Mouse (Mus musculus) brown adipose tissue, adult 24 weeks (tissue): Measurements from ENCODE around the gene Atp2b2. TPM values are rescaled to one million over a fixed set of nuclear protein-coding genes. Genes with fewer than 3 reads are reported as not detected.

Source experiments
- H3K27ac ChIP-seq: fragments of 200-500 bp; replicated peaks from 2 replicates; pipeline ENCODE4 v1.5.1; 2012; ENCODE audit warnings: low read depth, mild to moderate bottlenecking, low read length
- H3K4me1 ChIP-seq: fragments of 200-500 bp; 2 replicates; pipeline ENCODE4 v1.6.1; 2012; ENCODE audit warnings: low read length, mixed read lengths; ENCODE audit not compliant: control insufficient read depth, insufficient read depth, insufficient read length
- H3K4me3 ChIP-seq: fragments of 200-500 bp; 2 replicates; pipeline ENCODE4 v1.5.1; 2012; ENCODE audit warnings: low read depth, mild to moderate bottlenecking, low read length, moderate library complexity; ENCODE audit not compliant: insufficient read depth
- polyA plus RNA-seq: library from polyadenylated mRNA; stranded (reverse); fragments of >200 nt; gene quantifications from 2 replicates; pipeline ENCODE4 v1.2.4, GENCODE M21; 2012; ENCODE audit not compliant: missing spikeins, insufficient read depth, insufficient read length

Atp2b2 gene
- polyA plus RNA-seq, 1 experiment: not detected

GRCm38 (mm10) chr6:113799349-113799748, 243.1 kb downstream of the Atp2b2 start:
- Histone ChIP-seq H3K4me1 (no peaks in the 10 kb centered on the region), H3K27ac (no peak overlapping the region), H3K4me3 (no peak overlapping the region)

GRCm38 (mm10) chr6:113798921-113799320, 243.5 kb downstream of the Atp2b2 start:
- H3K4me1 ChIP-seq: no peaks in the 10 kb centered on the region
- no peak overlapping the region for H3K4me3 ChIP-seq
- no peak overlapping the region for H3K27ac ChIP-seq

- H3K27ac ChIP-seq: no peak overlapping the region
- H3K4me3 ChIP-seq: no peak overlapping the region
- no peaks in the 10 kb centered on the region for H3K4me1 ChIP-seq
Measured at GRCm38 (mm10) chr6:113795241-113795702, 247.1 kb downstream of the Atp2b2 start.

GRCm38 (mm10) chr6:113792368-113792767, 250.0 kb downstream of the Atp2b2 start:
- no peak overlapping the region for H3K4me3 ChIP-seq
- H3K4me1 ChIP-seq: no peaks in the 10 kb centered on the region
- H3K27ac ChIP-seq: no peak overlapping the region

- Histone ChIP-seq H3K4me1 (no peaks in the 10 kb centered on the region), H3K4me3 (no peak overlapping the region), H3K27ac (no peak overlapping the region)
Measured at GRCm38 (mm10) chr6:113791012-113791411, 251.4 kb downstream of the Atp2b2 start.

GRCm38 (mm10) chr6:113787459-113787968, 254.9 kb downstream of the Atp2b2 start:
- Histone ChIP-seq H3K27ac (no peak overlapping the region), H3K4me3 (no peak overlapping the region), H3K4me1 (no peaks in the 10 kb centered on the region)

GRCm38 (mm10) chr6:113785658-113786057, 256.8 kb downstream of the Atp2b2 start:
- Histone ChIP-seq H3K4me3 (no peak overlapping the region), H3K27ac (no peak overlapping the region)

GRCm38 (mm10) chr6:113778229-113778753, 264.1 kb downstream of the Atp2b2 start:
- Histone ChIP-seq H3K27ac (no peak overlapping the region), H3K4me3 (no peak overlapping the region), H3K4me1 (no peaks in the 10 kb centered on the region)

More at GRCm38 (mm10) chr6:113785658-113786057, 256.8 kb downstream of the Atp2b2 start:
- H3K4me1 ChIP-seq: no peaks in the 10 kb centered on the region

GRCm38 (mm10) chr6:113768804-113769203, 273.6 kb downstream of the Atp2b2 start:
- no peak overlapping the region for H3K4me3 ChIP-seq
- H3K27ac ChIP-seq: no peak overlapping the region
- no peaks in the 10 kb centered on the region for H3K4me1 ChIP-seq

- Histone ChIP-seq H3K4me1 (no peaks in the 10 kb centered on the region), H3K27ac (no peak overlapping the region), H3K4me3 (no peak overlapping the region)
Measured at GRCm38 (mm10) chr6:113761644-113762043, 280.8 kb downstream of the Atp2b2 start.

- Histone ChIP-seq H3K4me3 (no peak overlapping the region), H3K4me1 (no peaks in the 10 kb centered on the region; the same call in 1 of the 2 replicates), H3K27ac (no peak overlapping the region)
Measured at GRCm38 (mm10) chr6:113749119-113749685, 293.2 kb downstream of the Atp2b2 start.

- no peak overlapping the region for H3K27ac ChIP-seq
- H3K4me1 ChIP-seq: no peaks in the 10 kb centered on the region; the same call in 1 of the 2 replicates
- H3K4me3 ChIP-seq: 0 out of 2 replicates have a peak overlapping the region, but pooled peaks have one; percentile 5
Measured at GRCm38 (mm10) chr6:113748351-113748750, 294.1 kb downstream of the Atp2b2 start.

GRCm38 (mm10) chr6:113747284-113747683, 295.1 kb downstream of the Atp2b2 start:
- Histone ChIP-seq H3K4me3 (no peak overlapping the region), H3K27ac (no peak overlapping the region), H3K4me1 (no peaks in the 10 kb centered on the region; the same call in 1 of the 2 replicates)

GRCm38 (mm10) chr6:113745117-113745516, 297.3 kb downstream of the Atp2b2 start:
- H3K27ac ChIP-seq: no peak overlapping the region
- no peaks in the 10 kb centered on the region; the same call in 1 of the 2 replicates for H3K4me1 ChIP-seq
- no peak overlapping the region for H3K4me3 ChIP-seq

GRCm38 (mm10) chr6:113743111-113743510, 299.3 kb downstream of the Atp2b2 start:
- Histone ChIP-seq H3K27ac (no peak overlapping the region), H3K4me1 (peaks cover 2% of the 10 kb centered on the region; the same call in 1 of the 2 replicates), H3K4me3 (no peak overlapping the region)

GRCm38 (mm10) chr6:113742321-113742720, 300.1 kb downstream of the Atp2b2 start:
- peaks cover 2% of the 10 kb centered on the region; the same call in 1 of the 2 replicates for H3K4me1 ChIP-seq
- H3K4me3 ChIP-seq: no peak overlapping the region
- no peak overlapping the region for H3K27ac ChIP-seq
